Mouse (Mus musculus) kidney, adult 10 weeks (tissue): Measurements from ENCODE around the gene Ninj1. TPM values are rescaled to one million over a fixed set of nuclear protein-coding genes. Genes with fewer than 3 reads are reported as not detected.

Experiments
- polyA plus RNA-seq: library from polyadenylated mRNA; stranded (reverse); fragments of 350-450 nt; fragmentation: Illumina TruSeq; extraction: RNeasy Lipid Tissue Mini Kit (QIAGEN cat#74804); gene quantifications from one replicate; pipeline ENCODE4 v1.2.3, GENCODE M21; 2014; ENCODE audit warnings: low read depth, low replicate concordance

The Ninj1 gene
- polyA plus RNA-seq, result 0.44 TPM

GRCm38 (mm10) chr13:49187288-49188218 lies at the start of gene Ninj1:
Ninj1 (plus strand) TSS chr13:49187485.

GRCm38 (mm10) chr13:49147858-49148226 lies 39.4 kb upstream of the Ninj1 start, which contains the start of gene Wnk2:
Wnk2 (minus strand) TSS chr13:49148014.

GRCm38 (mm10) chr13:49215504-49216219 lies 28.4 kb downstream of the Ninj1 start, which contains the start of gene Card19:
Card19 (minus strand) TSS chr13:49216037.

Other genes starting within 250 kb of the Ninj1 start
- gene Fam120a, start 219.5 kb upstream of the Ninj1 start, polyA plus RNA-seq, result 141 TPM
- not detected for gene Wnk2, start 39.5 kb upstream of the Ninj1 start, polyA plus RNA-seq
- not detected for gene Card19, start 28.6 kb downstream of the Ninj1 start, polyA plus RNA-seq
- 3.5 TPM for gene Susd3, start 61.2 kb downstream of the Ninj1 start, polyA plus RNA-seq
- 1.1 TPM for gene Fgd3, start 132.8 kb downstream of the Ninj1 start, polyA plus RNA-seq
- gene Bicd2, start 154.1 kb downstream of the Ninj1 start, polyA plus RNA-seq, result 17.2 TPM
- gene Ippk, start 233.8 kb downstream of the Ninj1 start, polyA plus RNA-seq, result 8.3 TPM